Mouse (Mus musculus): ENCODE data around the gene Cav2. TPM values are rescaled to one million over a fixed set of nuclear protein-coding genes. Genes with fewer than 3 reads are reported as not detected.

Cav2 gene
- polyA plus RNA-seq, 2 experiments from 2014 or later = 0.94 to 1.9 TPM

- no peak for ATAC-seq
These were observed 33.3 kb downstream of the Cav2 start for GRCm38 (mm10) chr6:17314241-17314640.

- no peak for ATAC-seq
These were observed 34.0 kb downstream of the Cav2 start for GRCm38 (mm10) chr6:17314659-17315616.

- ATAC-seq = no peak
These were observed 35.5 kb downstream of the Cav2 start for GRCm38 (mm10) chr6:17316294-17317166.

GRCm38 (mm10) chr6:17317167-17317524, 36.2 kb downstream of the Cav2 start:
- ATAC-seq = no peak

- no peak for ATAC-seq
These were observed 37.0 kb downstream of the Cav2 start for GRCm38 (mm10) chr6:17317944-17318343.

GRCm38 (mm10) chr6:17321976-17322375, 41.0 kb downstream of the Cav2 start:
- no peak for ATAC-seq

- no peak for ATAC-seq
These were observed 46.2 kb downstream of the Cav2 start for GRCm38 (mm10) chr6:17327216-17327615.

GRCm38 (mm10) chr6:17329801-17330200, 48.8 kb downstream of the Cav2 start:
- no peak for ATAC-seq

- no peak for ATAC-seq
These were observed 56.7 kb downstream of the Cav2 start for GRCm38 (mm10) chr6:17337724-17338123.

Other genes with a start within 250 kb of the Cav2 start
- 100 to 1,000 TPM; 172 to 206 TPM for gene Tes, start 216.0 kb upstream of the Cav2 start, polyA plus RNA-seq (2017; shearing (Covaris generic))
- gene Cav1, start 25.1 kb downstream of the Cav2 start, polyA plus RNA-seq (2017; shearing (Covaris generic)) = not detected
- not detected for gene Met, start 182.6 kb downstream of the Cav2 start, polyA plus RNA-seq (2017; shearing (Covaris generic))